ENCODE assay signal across 1 mouse cellular context in the genomic region with DNA sequence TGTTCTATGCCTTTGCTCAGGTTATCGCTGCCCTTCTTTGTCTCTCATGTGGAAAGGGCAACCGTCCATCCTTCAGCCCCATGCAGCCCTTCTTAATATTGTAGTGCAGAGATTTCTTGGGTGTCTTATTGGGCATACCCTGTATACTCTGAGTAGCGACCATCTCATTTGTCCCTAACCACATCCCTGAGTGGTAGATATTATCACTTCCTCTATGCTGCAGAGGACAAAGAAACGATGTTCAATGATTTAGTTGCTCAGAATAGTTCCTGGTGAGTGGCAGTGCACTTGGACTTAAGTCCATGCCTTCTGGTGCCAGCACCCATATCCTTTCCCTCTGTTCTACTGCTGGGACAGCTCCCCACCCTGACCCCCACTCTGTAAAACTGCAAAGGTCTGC.
A peak's percentile ranks its signal among the peaks of the same experiment; 100 is the strongest.
TF ChIP-seq lines count a peak whose summit lies in the region.

No protein-coding gene starts in this region.

TF ChIP-seq in MEL, 35 proteins besides CTCF, POLR2A, EP300 and RAD21:
- no peak for TF ChIP-seq SIN3A (IDR thresholded peaks at IDR 0.05; ENCODE audit: low read length)
- peak; percentile 55 for TF ChIP-seq RCOR1 (IDR thresholded peaks at IDR 0.05; ENCODE audit: low read depth, low read length)
- TF ChIP-seq CHD1 (IDR thresholded peaks at IDR 0.05; ENCODE audit: low read depth, low read length): no peak
- TF ChIP-seq USF2 (IDR thresholded peaks at IDR 0.05; ENCODE audit: borderline replicate concordance in 1 of 2, insufficient read depth in 1 of 2, low read depth in 1 of 2, low read length in 2 of 2): no peak
- TF ChIP-seq MYB (IDR thresholded peaks at IDR 0.05; ENCODE audit: low read depth, low read length): no peak
- TF ChIP-seq JUND (IDR thresholded peaks at IDR 0.05; ENCODE audit: low read depth, low read length): no peak
- TF ChIP-seq ZMIZ1 (IDR thresholded peaks at IDR 0.05; ENCODE audit: low read depth, low read length): no peak
- TF ChIP-seq TBP (IDR thresholded peaks at IDR 0.05; ENCODE audit: low read depth, low read length): no peak
- 0 out of 2 replicates have a peak, but pooled peaks have one; percentile 24 for TF ChIP-seq GATA1 (IDR thresholded peaks at IDR 0.05; ENCODE audit: low read depth, low read length)
- no peak for TF ChIP-seq GABPA (IDR thresholded peaks at IDR 0.05; ENCODE audit: low read depth, low read length)
- no peak for TF ChIP-seq HCFC1 (IDR thresholded peaks at IDR 0.05; ENCODE audit: low read depth, low read length)
